8 mouse cellular contexts compared by ENCODE assay signal in the genomic region with DNA sequence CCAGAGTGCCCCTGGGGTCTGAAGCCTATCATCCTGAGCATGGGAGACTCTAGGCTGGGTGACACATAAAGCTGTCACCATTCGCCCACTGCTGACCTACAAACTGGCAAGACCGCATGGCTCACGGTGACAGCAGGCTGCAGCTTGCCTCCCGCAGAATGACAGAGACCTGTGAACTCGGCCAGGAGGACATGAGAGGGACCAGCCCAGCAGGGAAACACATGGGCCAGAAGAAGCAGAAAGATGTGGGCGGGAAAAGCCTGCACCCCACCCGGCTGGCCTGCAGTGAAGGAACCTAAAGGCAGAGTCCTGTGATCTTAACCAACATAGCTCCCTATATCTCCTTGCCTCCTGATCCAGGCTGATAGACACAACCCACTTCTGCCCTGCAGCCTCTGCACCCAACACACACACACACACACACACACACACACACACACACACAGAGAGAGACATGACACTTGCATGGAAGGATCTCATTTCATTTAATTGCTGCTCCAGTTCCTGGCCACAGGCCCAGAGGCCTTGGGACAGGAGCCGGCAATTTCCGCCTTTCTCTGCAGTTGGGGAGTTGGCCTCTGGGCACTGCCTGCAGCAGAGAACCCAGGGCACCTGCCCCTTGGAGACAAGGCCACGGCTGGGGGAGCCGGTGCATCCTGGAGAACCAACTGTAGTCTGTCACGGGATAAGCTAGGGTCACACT. TPM values are rescaled to one million over a fixed set of nuclear protein-coding genes. Genes with fewer than 3 reads are reported as not detected.
DNase-seq lines count a peak whose midpoint lies in the region; ATAC-seq lines count a peak whose summit lies in the region.

No protein-coding gene starts in this region.

- peak; percentile 75 to 80 for DNase-seq in urinary bladder, postnatal 4 days (ENCODE audit: low spot score in 2 of 2)
- DNase-seq in urinary bladder, postnatal 10 days (ENCODE audit: low spot score): no peak
- DNase-seq in embryonic facial prominence, embryonic 14.5 days (ENCODE audit: low spot score): peak; percentile 93
- DNase-seq in kidney, postnatal 10 days: peak; percentile 92
- DNase-seq in left cerebral cortex, adult 18-20 months (ENCODE audit: low spot score in 2 of 2): no peak

- 0 out of 2 replicates have a peak, but pooled peaks cover 3% of the 10 kb centered on the region for H3K36me3 ChIP-seq in embryonic facial prominence, embryonic 14.5 days (ENCODE audit: control insufficient read depth, insufficient read depth, low read length)
- H3K36me3 ChIP-seq in heart, embryonic 16.5 days (ENCODE audit: control insufficient read depth, insufficient read depth): no peaks in the 10 kb centered on the region
- H3K36me3 ChIP-seq in midbrain, embryonic 15.5 days (replicated peaks): no peaks in the 10 kb centered on the region

- peaks cover 50% of the 10 kb centered on the region for H3K4me1 ChIP-seq in embryonic facial prominence, embryonic 14.5 days (ENCODE audit: control insufficient read depth, insufficient read depth, low read length)
- peaks cover 56% of the 10 kb centered on the region for H3K4me1 ChIP-seq in heart, embryonic 16.5 days (ENCODE audit: control insufficient read depth, insufficient read depth, low read length)
- peaks cover 58% of the 10 kb centered on the region for H3K4me1 ChIP-seq in midbrain, embryonic 15.5 days

- no peak overlapping the region for H3K4me3 ChIP-seq in embryonic facial prominence, embryonic 14.5 days (ENCODE audit: low read depth, low read length)
- no peak overlapping the region for H3K4me3 ChIP-seq in heart, embryonic 16.5 days (ENCODE audit: low read length)
- H3K4me3 ChIP-seq in midbrain, embryonic 15.5 days: no peak overlapping the region

- H3K9me3 ChIP-seq in embryonic facial prominence, embryonic 14.5 days (ENCODE audit: control insufficient read depth, low read length): no peaks in the 10 kb centered on the region
- no peaks in the 10 kb centered on the region for H3K9me3 ChIP-seq in heart, embryonic 16.5 days (replicated peaks; ENCODE audit: control insufficient read depth, low read length)
- no peaks in the 10 kb centered on the region for H3K9me3 ChIP-seq in midbrain, embryonic 15.5 days

- H3K27ac ChIP-seq in embryonic facial prominence, embryonic 14.5 days (replicated peaks; ENCODE audit: low read depth, low read length): peak overlapping the region; percentile 85
- H3K27ac ChIP-seq in heart, embryonic 16.5 days (ENCODE audit: low read length): peak overlapping the region; percentile 72
- peak overlapping the region; percentile 65 for H3K27ac ChIP-seq in midbrain, embryonic 15.5 days

- H3K27me3 ChIP-seq in embryonic facial prominence, embryonic 14.5 days (replicated peaks; ENCODE audit: control insufficient read depth, insufficient read depth, low read length): no peaks in the 10 kb centered on the region
- no peaks in the 10 kb centered on the region for H3K27me3 ChIP-seq in heart, embryonic 16.5 days (ENCODE audit: control insufficient read depth, insufficient read depth, low read length)
- no peaks in the 10 kb centered on the region for H3K27me3 ChIP-seq in midbrain, embryonic 15.5 days (replicated peaks)

- ATAC-seq in embryonic facial prominence, embryonic 14.5 days (ENCODE audit: low read depth): peak; percentile 67
- ATAC-seq in heart, embryonic 16.5 days (replicated peaks; ENCODE audit: extremely low read depth, insufficient read depth, low FRiP score): peak; percentile 53
- no peak for ATAC-seq in midbrain, embryonic 15.5 days (replicated peaks)
- ATAC-seq in inflammation-experienced regulatory T-cells, adult 6 months: no peak

- H3K4me2 ChIP-seq in embryonic facial prominence, embryonic 14.5 days (ENCODE audit: low read depth, low read length): peak overlapping the region; percentile 26
- H3K4me2 ChIP-seq in heart, embryonic 16.5 days (ENCODE audit: low read depth, low read length): no peak overlapping the region
- no peak overlapping the region for H3K4me2 ChIP-seq in midbrain, embryonic 15.5 days

- H3K9ac ChIP-seq in embryonic facial prominence, embryonic 14.5 days (ENCODE audit: low read depth, low read length): peak overlapping the region; percentile 43; the same call in 1 of the 2 replicates
- H3K9ac ChIP-seq in heart, embryonic 16.5 days (ENCODE audit: low read length): peak overlapping the region; percentile 36; the same call in 1 of the 2 replicates
- H3K9ac ChIP-seq in midbrain, embryonic 15.5 days: no peak overlapping the region

- WGBS in embryonic facial prominence, embryonic 14.5 days: 28% methylated on average over 12 of the region's 12 CpGs
- WGBS in heart, embryonic 16.5 days: 23% methylated on average over 12 of the region's 12 CpGs
- WGBS in midbrain, embryonic 15.5 days: 38% methylated on average over 12 of the region's 12 CpGs

RNA-seq across cellular contexts. Expression of a gene that starts 14.4 kb away (rescaled TPM):
- 34.9 and 37.3 TPM in 2 replicates for polyA plus RNA-seq in embryonic facial prominence, embryonic 14.5 days (2014; fragmentation: Nextera tagmentation; extraction: Ambion mirVana)
- 17.6 and 19.1 TPM in 2 replicates for polyA plus RNA-seq in heart, embryonic 16.5 days (2015; fragmentation: Nextera tagmentation; extraction: Ambion mirVana)
- polyA plus RNA-seq in midbrain, embryonic 15.5 days (2015; fragmentation: Nextera tagmentation; extraction: Ambion mirVana): 25.6 and 27.6 TPM in 2 replicates
- 1 to 10 TPM; 3.9 to 6.7 (median 4.7) TPM for polyA plus RNA-seq in inflammation-experienced regulatory T-cells, adult 6 months (2017; shearing (Covaris generic))
- 100 to 1,000 TPM; 177 to 208 TPM for total RNA-seq in left cerebral cortex, adult 18-20 months (2021)

Comparison
In these comparisons a context has a peak if more than half of its experiments do, and no peak if none do; other contexts are left out.
1. DNase-seq: peak in urinary bladder, postnatal 4 days (2 of 2), embryonic facial prominence, embryonic 14.5 days (single experiment) and kidney, postnatal 10 days (single experiment); none in urinary bladder, postnatal 10 days (single experiment) and left cerebral cortex, adult 18-20 months (0 of 2).
2. ATAC-seq: peak in embryonic facial prominence, embryonic 14.5 days (single experiment) and heart, embryonic 16.5 days (single experiment); none in midbrain, embryonic 15.5 days (single experiment) and inflammation-experienced regulatory T-cells, adult 6 months (single experiment).
3. Peak in every context shown above with its lines, with median percentiles within 50 percentile points of each other: H3K27ac ChIP-seq.